ENCODE assay signal across 9 mouse cellular contexts in genomic region chr11:69197743-69198142, GRCm38 (mm10). TPM values are rescaled to one million over a fixed set of nuclear protein-coding genes. Genes with fewer than 3 reads are reported as not detected.
DNase-seq lines count a peak whose midpoint lies in the region; ATAC-seq and TF ChIP-seq lines count a peak whose summit lies in the region.
"Had no signal": no experiment of that assay in that cellular context is flagged by ENCODE, and none has a peak within 500 bp of the region (broad histone marks: within the 10 kb centered on the region; RNA-seq: fewer than 3 reads in every experiment).

Gene Alox8, minus strand, starts transcription at chr11:69197843.

- H3K4me1 ChIP-seq in kidney, adult 2 months (ENCODE audit: control insufficient read depth, insufficient read depth, low read length), result no peaks in the 10 kb centered on the region
- no peaks in the 10 kb centered on the region for H3K4me1 ChIP-seq in brown adipose tissue, adult 24 weeks (ENCODE audit: control insufficient read depth, insufficient read depth, insufficient read length, low read length)
- peaks cover 11% of the 10 kb centered on the region for H3K4me1 ChIP-seq in hindbrain, embryonic 10.5 days (replicated peaks)
- H3K4me1 ChIP-seq in midbrain, embryonic 13.5 days (replicated peaks), result peaks cover 10% of the 10 kb centered on the region; the same call in 1 of the 2 replicates

- H3K9ac ChIP-seq in midbrain, embryonic 13.5 days (replicated peaks), result peak within 1 kb of the TSS; percentile 29; the same call in 1 of the 2 replicates

- no peak for TF ChIP-seq CTCF in kidney, adult 2 months (conservative IDR thresholded peaks at IDR 0.05; ENCODE audit: insufficient read depth, insufficient read length, low read depth, low read length)

- no peak within 1 kb of the TSS for H3K27ac ChIP-seq in kidney, adult 2 months (ENCODE audit: insufficient read depth, low read depth, low read length)
- H3K27ac ChIP-seq in brown adipose tissue, adult 24 weeks (replicated peaks; ENCODE audit: low read depth, low read length), result no peak within 1 kb of the TSS
- H3K27ac ChIP-seq in hindbrain, embryonic 10.5 days, result no peak within 1 kb of the TSS
- no peak within 1 kb of the TSS for H3K27ac ChIP-seq in midbrain, embryonic 13.5 days

- H3K27me3 ChIP-seq in kidney, adult 2 months (replicated peaks; ENCODE audit: control insufficient read depth, insufficient read depth, low read length), result no peaks in the 10 kb centered on the region
- peaks cover 47% of the 10 kb centered on the region for H3K27me3 ChIP-seq in hindbrain, embryonic 10.5 days (ENCODE audit: insufficient read depth, poor library complexity, severe bottlenecking)
- H3K27me3 ChIP-seq in midbrain, embryonic 13.5 days, result peaks cover 33% of the 10 kb centered on the region

- peak within 1 kb of the TSS; percentile 7; the same call in 1 of the 2 replicates for H3K4me3 ChIP-seq in kidney, adult 2 months (ENCODE audit: insufficient read depth, low read depth, low read length)
- 0 out of 2 replicates have a peak within 1 kb of the TSS, but pooled peaks have one; percentile 5 for H3K4me3 ChIP-seq in brown adipose tissue, adult 24 weeks (ENCODE audit: insufficient read depth, low read depth, low read length)
- peak within 1 kb of the TSS; percentile 38 for H3K4me3 ChIP-seq in hindbrain, embryonic 10.5 days
- H3K4me3 ChIP-seq in midbrain, embryonic 13.5 days (replicated peaks), result peak within 1 kb of the TSS; percentile 12

- no peaks in the 10 kb centered on the region for H3K36me3 ChIP-seq in kidney, adult 2 months (ENCODE audit: control insufficient read depth, insufficient read depth, low read length)
- no peaks in the 10 kb centered on the region for H3K36me3 ChIP-seq in hindbrain, embryonic 10.5 days
- no peaks in the 10 kb centered on the region for H3K36me3 ChIP-seq in midbrain, embryonic 13.5 days

- no peak for DNase-seq in kidney, adult 2 months
- DNase-seq in kidney, postnatal 25 days, result no peak
- DNase-seq in hindbrain, embryonic 10.5 days (ENCODE audit: low spot score), result no peak
- no peak for DNase-seq in layer of hippocampus, adult 11-12 months (ENCODE audit: low spot score)
- no peak for DNase-seq in adipocyte (ENCODE audit: low spot score)
- no peak for DNase-seq in spleen, postnatal 36 days (ENCODE audit: low spot score in 2 of 2)
- DNase-seq: right cerebral cortex, postnatal 14 days had no signal

- WGBS in kidney, adult 2 months, result 33% methylated on average over 6 of the region's 6 CpGs
- 30% methylated on average over 6 of the region's 6 CpGs for WGBS in hindbrain, embryonic 10.5 days
- WGBS in midbrain, embryonic 13.5 days, result 35% methylated on average over 6 of the region's 6 CpGs

- H3K9me3 ChIP-seq in hindbrain, embryonic 10.5 days, result no peaks in the 10 kb centered on the region
- no peaks in the 10 kb centered on the region for H3K9me3 ChIP-seq in midbrain, embryonic 13.5 days

- TF ChIP-seq POLR2A in kidney, adult 2 months (IDR thresholded peaks at IDR 0.05; ENCODE audit: low read depth, low read length), result no peak

- no peak for ATAC-seq in midbrain, embryonic 13.5 days

- H3K4me2 ChIP-seq in midbrain, embryonic 13.5 days (replicated peaks), result peak within 1 kb of the TSS; percentile 49

RNA-seq across cellular contexts. Expression of gene Alox8, which starts in this region (rescaled TPM):
- 0.05 and 0.08 TPM in 2 replicates for polyA plus RNA-seq in kidney, adult 2 months (2012; rRNA removed)
- polyA plus RNA-seq in brown adipose tissue, adult 24 weeks (2012; ENCODE audit: insufficient read depth, insufficient read length, missing spikeins), result not detected in 2 replicates
- 0.10 TPM in 1 of 2 replicates, not detected in the other for polyA plus RNA-seq in hindbrain, embryonic 10.5 days (2016; fragmentation: Nextera tagmentation; extraction: Ambion mirVana)
- 0.06 and 0.07 TPM in 2 replicates for polyA plus RNA-seq in midbrain, embryonic 13.5 days (2015; fragmentation: Nextera tagmentation; extraction: Ambion mirVana)
